Mouse (Mus musculus) erythroblast, adult 5-6 weeks (primary cell): Measurements from ENCODE around the gene Zrsr1. TPM values are rescaled to one million over a fixed set of nuclear protein-coding genes. Genes with fewer than 3 reads are reported as not detected.
A peak's percentile ranks its signal among the peaks of the same experiment; 100 is the strongest.

Experiments
- ATAC-seq: replicated peaks from 2 replicates; pipeline ENCODE4 v1.8.0; 2016; ENCODE audit warnings: moderate number of reproducible peaks, mild to moderate bottlenecking, moderate TSS enrichment, inconsistent platforms; ENCODE audit not compliant: poor library complexity, low FRiP score, severe bottlenecking
- total RNA-seq, 2 experiments: library from RNA; stranded (forward) in 1 of 2; stranded (reverse) in 1 of 2; fragments of 150-400 nt in 1 of 2; fragments of 200-764, 138-1000 nt in 1 of 2; gene quantifications; 2 replicates each; pipeline versions ENCODE4 v1.2.3 to v1.2.4; 2015 to 2017; ENCODE audit warnings: low replicate concordance in 2 of 2

The Zrsr1 gene
- total RNA-seq, 2 experiments from 2014 or later, result 104 to 198 TPM

- ATAC-seq, result peak; percentile 95
Observed at GRCm38 (mm10) chr11:23007481-23008180, 35.8 kb downstream of the Zrsr1 start, which contains the start of gene Fam161a. Fam161a (plus strand) TSS chr11:23007531.

- ATAC-seq, result peak; percentile 87
Observed at GRCm38 (mm10) chr11:23008181-23008823, 36.5 kb downstream of the Zrsr1 start.

GRCm38 (mm10) chr11:23008824-23009200 lies 37.0 kb downstream of the Zrsr1 start:
- no peak for ATAC-seq

GRCm38 (mm10) chr11:23013096-23013495 lies 41.3 kb downstream of the Zrsr1 start:
- ATAC-seq, result no peak

- ATAC-seq, result peak; percentile 76
Observed at GRCm38 (mm10) chr11:23013580-23014294, 41.9 kb downstream of the Zrsr1 start.

GRCm38 (mm10) chr11:23014996-23015395 lies 43.2 kb downstream of the Zrsr1 start:
- ATAC-seq, result no peak

- no peak for ATAC-seq
Observed at GRCm38 (mm10) chr11:23017943-23018342, 46.1 kb downstream of the Zrsr1 start.

GRCm38 (mm10) chr11:23020116-23020770 lies 48.4 kb downstream of the Zrsr1 start:
- ATAC-seq, result no peak

- no peak for ATAC-seq
Observed at GRCm38 (mm10) chr11:23020841-23021240, 49.0 kb downstream of the Zrsr1 start.

- ATAC-seq, result no peak
Observed at GRCm38 (mm10) chr11:23023155-23023554, 51.4 kb downstream of the Zrsr1 start.

- no peak for ATAC-seq
Observed at GRCm38 (mm10) chr11:23024169-23024568, 52.4 kb downstream of the Zrsr1 start.

Other genes with a start within 250 kb of the Zrsr1 start
- 3.1 TPM in 1 of 2 replicates, not detected in the other for gene B3gnt2, start 111.0 kb upstream of the Zrsr1 start, total RNA-seq (2015; ENCODE audit: low replicate concordance)
- 0.09 and 3.9 TPM in 2 replicates for gene B3gnt2, start 111.0 kb upstream of the Zrsr1 start, total RNA-seq (2017; ENCODE audit: low replicate concordance)
- 11.7 and 25.6 TPM in 2 replicates for gene Gm28048, start 10.1 kb downstream of the Zrsr1 start, total RNA-seq (2015; ENCODE audit: low replicate concordance)
- 9.3 and 14.2 TPM in 2 replicates for gene Gm28048, start 10.1 kb downstream of the Zrsr1 start, total RNA-seq (2017; ENCODE audit: low replicate concordance)
- 11.3 and 30.9 TPM in 2 replicates for gene Commd1, start 10.4 kb downstream of the Zrsr1 start, total RNA-seq (2015; ENCODE audit: low replicate concordance)
- 26.3 and 36.5 TPM in 2 replicates for gene Commd1, start 10.4 kb downstream of the Zrsr1 start, total RNA-seq (2017; ENCODE audit: low replicate concordance)
- gene Cct4, start 18.5 kb downstream of the Zrsr1 start, total RNA-seq (2015; ENCODE audit: low replicate concordance), result 66.0 and 82.0 TPM in 2 replicates
- 46.6 and 49.6 TPM in 2 replicates for gene Cct4, start 18.5 kb downstream of the Zrsr1 start, total RNA-seq (2017; ENCODE audit: low replicate concordance)
- gene Fam161a, start 35.5 kb downstream of the Zrsr1 start, total RNA-seq (2015; ENCODE audit: low replicate concordance), result 2.3 TPM in 1 of 2 replicates, not detected in the other
- 2.4 and 9.3 TPM in 2 replicates for gene Fam161a, start 35.5 kb downstream of the Zrsr1 start, total RNA-seq (2017; ENCODE audit: low replicate concordance)